Mouse (Mus musculus) midbrain, embryonic 14.5 days (tissue): ENCODE results near the gene Ugcg. TPM values are rescaled to one million over a fixed set of nuclear protein-coding genes. Genes with fewer than 3 reads are reported as not detected.

ENCODE experiments used
- ATAC-seq: fragments of 200-750 bp; cut with Nextera tagmentation; 2 replicates; pipeline ENCODE4 v1.8.0; 2017; ENCODE audit warnings: moderate number of reproducible peaks, moderate library complexity; ENCODE audit not compliant: low FRiP score, low TSS enrichment
- DNase-seq: peaks from one replicate; pipeline ENCODE4 v3.0.0-alpha.2; 2015
- H3K27ac ChIP-seq: fragments of 300-500 bp; sonication (generic); replicated peaks from 2 replicates; pipeline ENCODE4 v1.5.1; 2014; ENCODE audit warnings: mild to moderate bottlenecking, low read depth, low read length, moderate library complexity
- H3K27me3 ChIP-seq: fragments of 300-500 bp; sonication (generic); 2 replicates; pipeline ENCODE4 v1.6.1; 2014; ENCODE audit warnings: low read length, control low read depth, mixed read lengths; ENCODE audit not compliant: control insufficient read depth, insufficient read depth
- H3K36me3 ChIP-seq: fragments of 300-500 bp; sonication (generic); 2 replicates; pipeline ENCODE4 v1.6.1; 2014; ENCODE audit warnings: low read length, control low read depth; ENCODE audit not compliant: control insufficient read depth, insufficient read depth
- H3K4me1 ChIP-seq: fragments of 300-500 bp; sonication (generic); 2 replicates; pipeline ENCODE4 v1.6.1; 2014; ENCODE audit warnings: mild to moderate bottlenecking, antibody characterized with exemption, low read length, control low read depth; ENCODE audit not compliant: control insufficient read depth, insufficient read depth
- H3K4me2 ChIP-seq: fragments of 300-500 bp; sonication (generic); 2 replicates; pipeline ENCODE4 v1.6.1; 2014; ENCODE audit warnings: mild to moderate bottlenecking, low read length, moderate library complexity
- H3K4me3 ChIP-seq: fragments of 300-500 bp; sonication (generic); replicated peaks from 2 replicates; pipeline ENCODE4 v1.5.1; 2014; ENCODE audit warnings: low read depth, low read length
- H3K9ac ChIP-seq: fragments of 300-500 bp; sonication (generic); replicated peaks from 2 replicates; pipeline ENCODE4 v1.6.1; 2014; ENCODE audit warnings: mild to moderate bottlenecking, low read length, moderate library complexity
- H3K9me3 ChIP-seq: fragments of 300-500 bp; sonication (generic); 2 replicates; pipeline ENCODE4 v1.6.1; 2016; ENCODE audit warnings: low read length, control low read depth, mixed read lengths; ENCODE audit not compliant: control insufficient read depth
- WGBS: fragments of 180-500 bp; shearing (Covaris S2); extraction: QIAGEN DNeasy Blood & Tissue Kit; methylation state at CpG from one replicate; pipeline ENCODE4 v1.1.7; 2014; 5-methylcytosine and 5-hydroxymethylcytosine counted together
- polyA plus RNA-seq: library from polyadenylated mRNA; unstranded; fragments of >200 nt; fragmentation: Nextera tagmentation; extraction: Ambion mirVana; gene quantifications from 2 replicates; pipeline ENCODE4 v1.2.1, GENCODE M21; 2014

Ugcg gene
- polyA plus RNA-seq, 1 experiment from 2014 or later = 27.4 TPM

GRCm38 (mm10) chr4:59181320-59182271, 7.5 kb upstream of the Ugcg start:
- no peak overlapping the region for H3K27ac ChIP-seq
- H3K4me3 ChIP-seq = no peak overlapping the region
- WGBS = 39% methylated on average over 5 of the region's 5 CpGs
- no peak for ATAC-seq
- no peak for DNase-seq
- H3K4me1 ChIP-seq = no peaks in the 10 kb centered on the region
- no peak overlapping the region for H3K9ac ChIP-seq
- H3K36me3 ChIP-seq = no peaks in the 10 kb centered on the region
- no peaks in the 10 kb centered on the region for H3K27me3 ChIP-seq
- no peaks in the 10 kb centered on the region for H3K9me3 ChIP-seq
- H3K4me2 ChIP-seq = no peak overlapping the region

- no peaks in the 10 kb centered on the region for H3K36me3 ChIP-seq
- no peak overlapping the region for H3K27ac ChIP-seq
- no peaks in the 10 kb centered on the region for H3K9me3 ChIP-seq
- ATAC-seq = no peak
- H3K4me3 ChIP-seq = no peak overlapping the region
- H3K4me1 ChIP-seq = no peaks in the 10 kb centered on the region; the same call in 1 of the 2 replicates
- no peaks in the 10 kb centered on the region for H3K27me3 ChIP-seq
- no peak for DNase-seq
- no peak overlapping the region for H3K4me2 ChIP-seq
- 71% methylated on average over 3 of the region's 3 CpGs for WGBS
- H3K9ac ChIP-seq = no peak overlapping the region
Observed at GRCm38 (mm10) chr4:59185671-59186070, 3.4 kb upstream of the Ugcg start.

DNA sequence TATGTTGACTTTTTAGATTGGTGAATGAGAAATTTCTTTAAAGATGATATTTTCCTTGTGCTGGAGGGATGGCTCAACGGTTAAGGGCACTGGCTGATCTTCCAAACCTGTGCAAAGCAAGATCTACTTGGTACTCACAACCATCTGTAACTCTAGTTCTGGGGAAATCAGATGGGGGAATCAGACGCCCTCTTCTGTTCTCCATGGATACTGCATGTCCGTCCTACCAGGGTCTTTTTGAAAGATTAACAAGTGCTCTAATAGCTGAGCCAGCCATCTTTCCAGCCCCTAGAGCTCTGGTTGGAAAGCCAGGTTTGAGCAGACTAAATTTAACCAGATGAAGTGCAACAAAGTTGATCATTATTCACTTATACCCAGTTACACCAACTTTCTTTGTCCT, 1.8 kb upstream of the Ugcg start:
- no peak overlapping the region for H3K9ac ChIP-seq
- H3K36me3 ChIP-seq = no peaks in the 10 kb centered on the region
- H3K9me3 ChIP-seq = no peaks in the 10 kb centered on the region
- no peak overlapping the region for H3K4me3 ChIP-seq
- 22% methylated on average over 3 of the region's 3 CpGs for WGBS
- H3K27me3 ChIP-seq = no peaks in the 10 kb centered on the region
- H3K4me1 ChIP-seq = peaks cover 3% of the 10 kb centered on the region; the same call in 1 of the 2 replicates
- ATAC-seq = no peak
- DNase-seq = peak; percentile 64
- no peak overlapping the region for H3K27ac ChIP-seq
- H3K4me2 ChIP-seq = no peak overlapping the region

GRCm38 (mm10) chr4:59188474-59188801, 619 bp upstream of the Ugcg start:
- Histone ChIP-seq H3K27me3 (no peaks in the 10 kb centered on the region), H3K9ac (peak overlapping the region; percentile 91), H3K27ac (peak overlapping the region; percentile 97), H3K4me2 (peak overlapping the region; percentile 61), H3K36me3 (no peaks in the 10 kb centered on the region), H3K4me3 (peak overlapping the region; percentile 84), H3K4me1 (peaks cover 3% of the 10 kb centered on the region; the same call in 1 of the 2 replicates), H3K9me3 (no peaks in the 10 kb centered on the region)
- DNase-seq = no peak
- no peak for ATAC-seq
- 26% methylated on average over 4 of the region's 4 CpGs for WGBS

GRCm38 (mm10) chr4:59189546-59190237, 635 bp downstream of the Ugcg start:
- Histone ChIP-seq H3K9ac (peak overlapping the region; percentile 91), H3K4me3 (peak overlapping the region; percentile 84), H3K36me3 (no peaks in the 10 kb centered on the region), H3K27ac (peak overlapping the region; percentile 97), H3K27me3 (no peaks in the 10 kb centered on the region), H3K4me2 (peak overlapping the region; percentile 61), H3K9me3 (no peaks in the 10 kb centered on the region), H3K4me1 (peaks cover 3% of the 10 kb centered on the region; the same call in 1 of the 2 replicates)
- peak; percentile 39 for ATAC-seq
- under 1% methylated on average over 45 of the region's 54 CpGs for WGBS
- DNase-seq = peak; percentile 68

- H3K4me3 ChIP-seq = peak overlapping the region; percentile 84
- no peak for DNase-seq
- no peaks in the 10 kb centered on the region for H3K36me3 ChIP-seq
- ATAC-seq = no peak
- H3K4me2 ChIP-seq = peak overlapping the region; percentile 61
- peaks cover 5% of the 10 kb centered on the region; the same call in 1 of the 2 replicates for H3K4me1 ChIP-seq
- 77% methylated on average over 7 of the region's 7 CpGs for WGBS
- no peaks in the 10 kb centered on the region for H3K9me3 ChIP-seq
- no peaks in the 10 kb centered on the region for H3K27me3 ChIP-seq
- no peak overlapping the region for H3K9ac ChIP-seq
- no peak overlapping the region for H3K27ac ChIP-seq
Observed at GRCm38 (mm10) chr4:59190650-59191424, 1.8 kb downstream of the Ugcg start.

DNA sequence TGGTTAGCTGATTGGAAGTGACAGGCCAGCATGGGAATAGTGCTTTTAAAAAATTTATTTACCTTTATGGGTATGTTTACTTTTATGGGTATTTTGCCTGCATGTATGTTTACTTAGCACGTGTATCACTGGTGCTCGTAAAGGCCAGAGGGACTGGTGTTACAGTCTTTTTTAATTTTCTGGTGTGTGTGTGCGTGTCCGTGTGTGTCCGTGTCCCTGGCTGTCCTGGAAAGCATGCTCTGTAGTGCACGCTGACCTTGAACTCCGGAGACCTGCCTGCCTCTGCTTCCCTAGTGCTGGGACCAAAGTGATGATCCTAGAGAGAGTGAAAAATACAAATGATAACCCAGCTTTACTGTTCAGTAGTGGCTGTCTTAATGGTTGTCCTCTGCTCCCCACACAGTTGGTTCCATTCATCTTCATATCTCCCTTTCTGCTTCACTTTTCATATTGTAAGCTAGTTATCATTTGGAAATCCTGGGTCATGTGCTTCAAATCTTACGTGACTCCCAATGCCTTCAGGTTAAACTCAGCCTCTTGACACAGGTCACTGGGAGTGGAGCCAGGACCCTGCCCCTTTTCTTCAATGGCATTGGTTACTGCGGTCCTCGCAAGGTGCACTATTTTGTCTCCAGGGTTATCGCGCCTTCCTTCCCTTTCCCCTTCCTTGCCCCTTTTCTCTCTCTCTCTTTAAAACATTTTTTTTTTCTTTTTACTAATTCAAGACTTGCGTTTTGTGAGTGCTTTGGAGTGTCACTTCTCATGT, 5.9 kb downstream of the Ugcg start:
- no peak for ATAC-seq

More for the DNA sequence above, 5.9 kb downstream of the Ugcg start:
- no peak for DNase-seq
- Histone ChIP-seq H3K9ac (no peak overlapping the region), H3K9me3 (no peaks in the 10 kb centered on the region), H3K27me3 (no peaks in the 10 kb centered on the region), H3K4me2 (no peak overlapping the region), H3K4me1 (peaks cover 17% of the 10 kb centered on the region; the same call in 1 of the 2 replicates), H3K4me3 (no peak overlapping the region), H3K27ac (no peak overlapping the region), H3K36me3 (no peaks in the 10 kb centered on the region)
- WGBS = 89% methylated on average over 13 of the region's 13 CpGs
